Mouse (Mus musculus): ENCODE data around the gene Tasp1. TPM values are rescaled to one million over a fixed set of nuclear protein-coding genes. Genes with fewer than 3 reads are reported as not detected.
"Not testable (repeated sequence)": the region's sequence is repeated elsewhere in the genome, so short reads cannot be mapped to it uniquely, and the experiment has no call there.

Gene Tasp1
- polyA plus RNA-seq, 1 experiment = 16.4 TPM

GRCm38 (mm10) chr2:140097131-140097591, 30.6 kb upstream of the Tasp1 start:
- Histone ChIP-seq H3K4me1 (ENCODE audit: control insufficient read depth, insufficient read depth, low read length) (no peaks in the 10 kb centered on the region), H3K27ac (ENCODE audit: insufficient read depth, low read length) (no peak overlapping the region), H3K27me3 (ENCODE audit: control insufficient read depth, insufficient read depth, low read length) (no peaks in the 10 kb centered on the region), H3K4me3 (replicated peaks; ENCODE audit: insufficient read depth, low read depth, low read length) (no peak overlapping the region)
- no peak for DNase-seq
- WGBS = 43% methylated on average over 3 of the region's 3 CpGs
- TF ChIP-seq CTCF (IDR thresholded peaks at IDR 0.05; ENCODE audit: borderline replicate concordance, insufficient read depth, low read depth, low read length) (no peak), POLR2A (IDR thresholded peaks at IDR 0.05; ENCODE audit: borderline replicate concordance, insufficient read depth, low read length) (no peak)

GRCm38 (mm10) chr2:140096034-140096433, 29.4 kb upstream of the Tasp1 start:
- Histone ChIP-seq H3K27me3 (ENCODE audit: control insufficient read depth, insufficient read depth, low read length) (no peaks in the 10 kb centered on the region), H3K4me1 (ENCODE audit: control insufficient read depth, insufficient read depth, low read length) (no peaks in the 10 kb centered on the region), H3K27ac (ENCODE audit: insufficient read depth, low read length) (no peak overlapping the region), H3K4me3 (replicated peaks; ENCODE audit: insufficient read depth, low read depth, low read length) (no peak overlapping the region)
- 88% methylated on average over 5 of the region's 5 CpGs for WGBS
- TF ChIP-seq POLR2A (IDR thresholded peaks at IDR 0.05; ENCODE audit: borderline replicate concordance, insufficient read depth, low read length) (no peak), CTCF (IDR thresholded peaks at IDR 0.05; ENCODE audit: borderline replicate concordance, insufficient read depth, low read depth, low read length) (no peak)
- DNase-seq = no peak

- H3K4me1 ChIP-seq (ENCODE audit: control insufficient read depth, insufficient read depth, low read length) = no peaks in the 10 kb centered on the region
- DNase-seq = no peak
- TF ChIP-seq CTCF (IDR thresholded peaks at IDR 0.05; ENCODE audit: borderline replicate concordance, insufficient read depth, low read depth, low read length) (no peak), POLR2A (IDR thresholded peaks at IDR 0.05; ENCODE audit: borderline replicate concordance, insufficient read depth, low read length) (no peak)
- 91% methylated on average over 5 of the region's 5 CpGs for WGBS
- H3K27me3 ChIP-seq (ENCODE audit: control insufficient read depth, insufficient read depth, low read length) = no peaks in the 10 kb centered on the region
- H3K4me3 ChIP-seq (replicated peaks; ENCODE audit: insufficient read depth, low read depth, low read length) = no peak overlapping the region
- no peak overlapping the region for H3K27ac ChIP-seq (ENCODE audit: insufficient read depth, low read length)
Observed at GRCm38 (mm10) chr2:140093433-140093832, 26.8 kb upstream of the Tasp1 start.

- no peak for DNase-seq
- Histone ChIP-seq H3K4me1 (ENCODE audit: control insufficient read depth, insufficient read depth, low read length) (no peaks in the 10 kb centered on the region), H3K4me3 (replicated peaks; ENCODE audit: insufficient read depth, low read depth, low read length) (no peak overlapping the region), H3K27ac (ENCODE audit: insufficient read depth, low read length) (no peak overlapping the region), H3K27me3 (ENCODE audit: control insufficient read depth, insufficient read depth, low read length) (no peaks in the 10 kb centered on the region)
- WGBS = 92% methylated on average over 7 of the region's 7 CpGs
- TF ChIP-seq CTCF (IDR thresholded peaks at IDR 0.05; ENCODE audit: borderline replicate concordance, insufficient read depth, low read depth, low read length) (no peak), POLR2A (IDR thresholded peaks at IDR 0.05; ENCODE audit: borderline replicate concordance, insufficient read depth, low read length) (no peak)
Observed at GRCm38 (mm10) chr2:140084245-140084644, 17.6 kb upstream of the Tasp1 start.

- Histone ChIP-seq H3K4me1 (ENCODE audit: control insufficient read depth, insufficient read depth, low read length) (no peaks in the 10 kb centered on the region), H3K4me3 (replicated peaks; ENCODE audit: insufficient read depth, low read depth, low read length) (no peak overlapping the region), H3K27me3 (ENCODE audit: control insufficient read depth, insufficient read depth, low read length) (no peaks in the 10 kb centered on the region), H3K27ac (ENCODE audit: insufficient read depth, low read length) (no peak overlapping the region)
- TF ChIP-seq CTCF (IDR thresholded peaks at IDR 0.05; ENCODE audit: borderline replicate concordance, insufficient read depth, low read depth, low read length) (no peak), POLR2A (IDR thresholded peaks at IDR 0.05; ENCODE audit: borderline replicate concordance, insufficient read depth, low read length) (no peak)
- 84% methylated on average over 11 of the region's 11 CpGs for WGBS
- no peak for DNase-seq
Observed at GRCm38 (mm10) chr2:140080747-140081577, 14.4 kb upstream of the Tasp1 start.

DNA sequence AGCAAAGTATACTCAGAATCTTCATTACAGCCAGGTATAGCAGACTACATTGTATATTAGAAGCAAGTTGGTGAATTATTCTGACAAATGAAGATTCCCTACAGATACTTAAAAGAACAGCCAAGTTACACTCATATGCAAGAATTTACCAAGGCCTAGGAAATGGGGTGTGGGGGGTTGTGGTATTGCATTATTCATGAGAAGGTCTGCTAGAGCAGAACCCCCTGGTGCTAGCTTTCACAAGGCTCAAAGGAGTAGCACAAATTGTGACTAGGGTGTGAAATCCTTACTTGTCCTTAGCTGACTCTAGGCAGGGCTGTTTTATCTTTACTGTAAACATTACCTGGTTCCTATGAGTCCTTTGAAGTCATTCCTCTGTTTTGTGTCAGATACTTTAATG, 12.7 kb upstream of the Tasp1 start:
- not testable (repeated sequence) for H3K4me1 ChIP-seq (ENCODE audit: control insufficient read depth, insufficient read depth, low read length); DNase-seq; H3K27me3 ChIP-seq (ENCODE audit: control insufficient read depth, insufficient read depth, low read length); H3K4me3 ChIP-seq (replicated peaks; ENCODE audit: insufficient read depth, low read depth, low read length); H3K27ac ChIP-seq (ENCODE audit: insufficient read depth, low read length)

DNA sequence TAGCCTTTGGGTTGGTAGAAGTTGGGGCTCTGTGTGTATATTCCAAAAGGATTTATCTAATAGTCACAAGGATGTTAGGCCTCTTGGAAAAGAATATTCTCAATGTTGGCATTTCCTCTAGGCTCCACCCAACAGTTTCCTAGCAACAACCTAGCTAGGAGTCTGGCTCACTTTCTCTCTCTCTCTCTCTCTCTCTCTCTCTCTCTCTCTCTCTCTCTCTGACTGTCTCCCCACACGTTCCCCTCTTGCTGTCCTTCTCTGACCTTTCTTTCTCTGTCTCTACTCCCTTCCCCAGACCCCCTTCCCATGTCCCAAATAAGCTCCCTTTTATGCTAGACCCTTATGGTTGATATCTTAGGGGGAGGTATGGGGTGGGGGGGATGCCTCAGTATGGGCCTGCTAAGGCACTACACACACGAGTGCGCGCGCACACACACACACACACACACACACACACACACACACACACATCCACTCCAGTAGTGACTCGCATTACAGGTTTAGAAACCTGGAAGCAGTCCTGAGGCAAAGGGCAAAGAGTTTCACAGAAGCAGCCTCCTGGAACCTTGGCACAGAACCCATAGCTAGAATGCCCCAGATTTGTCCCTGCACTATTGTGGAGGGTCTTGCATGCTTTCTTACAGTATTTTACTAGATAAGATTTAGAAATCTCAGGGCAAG, 12.1 kb upstream of the Tasp1 start:
- no peak for DNase-seq
- Histone ChIP-seq H3K27ac (ENCODE audit: insufficient read depth, low read length) (no peak overlapping the region), H3K4me3 (replicated peaks; ENCODE audit: insufficient read depth, low read depth, low read length) (no peak overlapping the region), H3K27me3 (ENCODE audit: control insufficient read depth, insufficient read depth, low read length) (no peaks in the 10 kb centered on the region), H3K4me1 (ENCODE audit: control insufficient read depth, insufficient read depth, low read length) (no peaks in the 10 kb centered on the region)
- 42% methylated on average over 6 of the region's 6 CpGs for WGBS
- TF ChIP-seq POLR2A (IDR thresholded peaks at IDR 0.05; ENCODE audit: borderline replicate concordance, insufficient read depth, low read length) (no peak), CTCF (IDR thresholded peaks at IDR 0.05; ENCODE audit: borderline replicate concordance, insufficient read depth, low read depth, low read length) (no peak)

DNA sequence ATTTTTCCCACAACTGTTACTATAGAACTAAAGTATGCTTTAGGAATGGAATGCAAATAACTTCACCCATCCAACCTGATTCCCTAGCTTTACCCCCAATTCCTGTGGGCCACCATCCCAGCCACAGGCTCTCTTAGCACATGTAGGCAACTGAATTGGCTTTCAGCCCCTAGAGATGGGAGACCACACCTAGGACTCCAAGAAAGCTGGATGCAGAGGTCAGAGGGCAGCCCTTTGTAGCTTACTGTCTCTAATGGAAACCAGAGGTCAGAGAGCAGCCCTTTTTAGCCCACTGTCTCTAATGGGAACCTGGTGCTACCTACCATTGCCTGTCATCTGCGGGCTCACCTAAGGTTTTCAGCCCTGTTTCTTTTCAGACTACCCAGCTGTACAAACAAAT, 10.9 kb upstream of the Tasp1 start:
- Histone ChIP-seq H3K27ac (ENCODE audit: insufficient read depth, low read length) (no peak overlapping the region), H3K27me3 (ENCODE audit: control insufficient read depth, insufficient read depth, low read length) (no peaks in the 10 kb centered on the region), H3K4me3 (replicated peaks; ENCODE audit: insufficient read depth, low read depth, low read length) (no peak overlapping the region), H3K4me1 (ENCODE audit: control insufficient read depth, insufficient read depth, low read length) (no peaks in the 10 kb centered on the region)
- no peak for DNase-seq
- 18% methylated on average over 1 of the region's 1 CpGs for WGBS
- TF ChIP-seq CTCF (IDR thresholded peaks at IDR 0.05; ENCODE audit: borderline replicate concordance, insufficient read depth, low read depth, low read length) (no peak), POLR2A (IDR thresholded peaks at IDR 0.05; ENCODE audit: borderline replicate concordance, insufficient read depth, low read length) (no peak)

Data from cerebellum, adult 2 months (tissue).